Mouse (Mus musculus) ES-Bruce4 (cell line): Measurements from ENCODE around the gene Asic5.

Experiments
- CTCF ChIP-seq: IDR thresholded peaks from one replicate; pipeline ENCODE4 v1.8.1; 2011; ENCODE audit warnings: low read depth, low read length
- POLR2A ChIP-seq: IDR thresholded peaks from one replicate; pipeline ENCODE4 v1.8.1; 2011; ENCODE audit warnings: low read length; ENCODE audit not compliant: insufficient read depth

GRCm38 (mm10) chr3:81995988-81996387 is 13.9 kb downstream of the Asic5 start:
- TF ChIP-seq CTCF = no peak
- no peak for TF ChIP-seq POLR2A
